Mouse (Mus musculus): Measurements from ENCODE around the gene Uba3.

DNA sequence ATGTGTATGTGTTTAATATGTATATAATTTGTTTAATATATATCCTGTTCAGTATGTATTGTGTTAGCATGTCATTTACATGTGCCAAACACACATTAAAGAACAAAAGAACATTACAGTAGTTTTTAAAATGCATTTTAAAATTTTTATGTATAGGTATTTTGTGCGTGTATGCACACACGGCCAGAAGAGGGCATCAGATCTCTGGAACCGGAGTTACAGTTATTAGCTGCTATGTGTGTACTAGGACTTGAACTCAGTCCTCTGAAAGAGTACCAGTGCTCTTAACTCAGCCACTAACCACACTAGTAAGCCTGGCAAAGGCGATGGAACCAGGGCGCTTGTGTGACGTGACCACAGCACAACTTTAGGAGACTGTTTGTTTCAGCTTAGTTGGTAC lies 55.3 kb downstream of the Uba3 start:
- TF ChIP-seq CTCF (IDR thresholded peaks at IDR 0.05; ENCODE audit: insufficient read depth, low read depth, low read length) (no peak), POLR2A (IDR thresholded peaks at IDR 0.05; ENCODE audit: insufficient read depth, low read depth, low read length) (no peak)

Data from olfactory bulb, adult 2 months (tissue).